Mouse (Mus musculus) adrenal gland, postnatal 10 days (tissue): ENCODE results near the gene Gm26602. TPM values are rescaled to one million over a fixed set of nuclear protein-coding genes. Genes with fewer than 3 reads are reported as not detected.
A peak's percentile ranks its signal among the peaks of the same experiment; 100 is the strongest.

Experiments used
- DNase-seq: peaks from one replicate; pipeline ENCODE4 v3.0.0; 2021; ENCODE audit warnings: mixed read lengths
- total RNA-seq, 2 experiments: library from RNA; stranded (reverse); gene quantifications; 2 replicates each; pipeline ENCODE4 v1.2.3; 2021

Gene Gm26602
- total RNA-seq, 2 experiments from 2014 or later = not detected

DNA sequence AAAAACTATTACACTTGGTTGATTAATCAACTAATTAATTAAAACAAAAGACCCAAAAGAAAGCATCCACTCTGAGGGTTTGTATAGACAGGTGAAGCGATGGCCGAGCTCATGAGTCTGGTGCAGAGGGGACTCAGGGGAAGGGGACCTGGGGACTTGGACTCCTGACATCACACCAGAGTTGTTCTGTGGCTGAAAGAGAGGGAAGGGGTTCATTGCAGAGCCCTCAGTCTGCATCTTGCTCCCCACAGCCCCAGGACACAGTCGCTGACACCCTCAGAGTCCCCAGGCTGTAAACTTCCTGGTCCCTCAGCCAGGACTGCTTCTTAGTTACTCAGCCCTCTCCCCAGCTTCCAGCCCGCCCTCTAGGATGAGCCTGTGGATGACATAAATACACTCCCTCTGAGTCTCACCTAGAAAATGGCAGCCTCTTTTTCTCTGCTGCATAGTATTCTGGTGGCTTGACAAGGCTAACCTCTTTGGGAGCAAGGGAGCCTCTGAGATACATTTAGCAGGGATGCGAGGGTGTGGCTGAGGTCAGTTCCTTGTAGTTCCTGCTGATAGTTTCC lies 7.0 kb downstream of the Gm26602 start:
- no peak for DNase-seq

- no peak for DNase-seq
These were observed 7.8 kb downstream of the Gm26602 start for GRCm38 (mm10) chr10:79918231-79919078.

GRCm38 (mm10) chr10:79919251-79919849 lies 8.7 kb downstream of the Gm26602 start:
- no peak for DNase-seq

DNA sequence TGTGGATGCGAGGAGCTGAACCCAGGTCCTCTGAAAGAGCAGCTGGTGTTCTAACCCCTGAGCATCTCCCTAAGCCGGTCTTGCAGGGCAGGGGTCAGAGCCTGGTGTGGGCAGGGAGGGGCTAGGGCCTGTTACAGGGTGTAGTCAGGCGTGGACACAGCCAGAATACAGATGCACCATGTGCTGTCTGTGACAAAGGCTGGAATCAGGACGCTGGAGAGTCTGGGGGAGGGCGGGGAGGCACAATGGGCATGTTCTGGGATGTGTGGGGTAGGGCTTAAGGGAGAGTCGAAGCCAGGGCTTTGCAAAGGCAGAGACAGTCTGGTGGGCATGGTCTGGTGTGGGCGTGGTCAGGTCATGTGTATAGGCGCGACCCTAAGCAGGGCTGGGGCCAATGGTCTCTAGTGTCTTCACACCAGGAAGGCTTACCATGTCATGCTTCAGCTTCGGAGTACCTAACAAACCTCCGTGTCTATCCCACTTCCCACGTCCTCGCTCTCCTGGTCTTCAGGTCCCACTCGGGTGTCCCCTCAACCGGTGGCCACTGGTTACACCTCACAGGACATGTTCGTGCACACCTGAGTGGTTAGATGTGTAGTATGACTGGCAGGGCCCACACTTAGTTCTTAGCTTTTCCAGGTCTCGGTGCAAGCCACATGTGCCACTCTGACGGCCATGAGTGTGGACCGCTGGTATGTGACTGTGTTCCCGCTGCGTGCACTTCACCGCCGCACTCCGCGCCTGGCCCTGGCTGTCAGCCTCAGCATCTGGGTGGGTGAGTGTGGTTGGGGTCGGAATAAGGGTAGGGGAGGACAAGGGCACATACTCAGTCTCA lies 9.6 kb downstream of the Gm26602 start:
- DNase-seq = no peak

DNA sequence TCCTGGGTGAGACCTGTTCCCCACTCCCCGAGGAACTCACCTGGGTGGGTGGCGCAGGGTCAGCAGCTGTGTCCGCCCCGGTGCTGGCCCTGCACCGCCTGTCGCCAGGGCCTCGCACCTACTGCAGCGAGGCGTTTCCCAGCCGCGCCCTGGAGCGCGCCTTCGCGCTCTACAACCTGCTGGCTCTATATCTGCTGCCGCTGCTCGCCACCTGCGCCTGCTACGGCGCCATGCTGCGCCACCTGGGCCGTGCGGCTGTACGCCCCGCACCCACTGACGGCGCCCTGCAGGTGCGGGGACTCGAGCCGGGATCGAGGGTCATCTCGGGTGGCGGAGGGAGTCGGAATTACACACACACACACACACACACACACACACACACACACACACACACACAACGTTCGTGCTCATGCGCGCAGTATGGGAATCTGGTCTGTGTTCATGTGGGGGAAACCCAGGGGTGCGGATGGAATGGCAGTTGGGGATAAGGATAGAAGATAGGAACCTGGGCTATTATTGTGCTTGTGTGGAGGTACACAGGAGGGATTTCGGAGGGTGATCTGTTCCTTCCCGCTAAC lies 10.4 kb downstream of the Gm26602 start, which contains the start of gene R3hdm4:
Gene R3hdm4 (minus strand): TSS at position 251 of the 578 bp plus-strand sequence.
- no peak for DNase-seq

DNA sequence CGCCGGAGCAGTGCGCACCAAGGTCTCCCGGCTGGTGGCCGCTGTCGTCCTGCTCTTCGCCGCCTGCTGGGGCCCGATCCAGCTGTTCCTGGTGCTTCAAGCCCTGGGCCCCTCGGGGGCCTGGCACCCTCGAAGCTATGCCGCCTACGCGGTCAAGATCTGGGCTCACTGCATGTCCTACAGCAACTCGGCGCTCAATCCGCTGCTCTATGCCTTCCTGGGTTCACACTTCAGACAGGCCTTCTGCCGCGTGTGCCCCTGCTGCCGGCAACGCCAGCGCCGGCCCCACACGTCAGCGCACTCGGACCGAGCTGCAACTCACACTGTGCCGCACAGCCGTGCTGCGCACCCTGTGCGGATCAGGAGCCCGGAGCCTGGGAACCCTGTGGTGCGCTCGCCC lies 10.9 kb downstream of the Gm26602 start:
- DNase-seq = no peak

GRCm38 (mm10) chr10:79924998-79925784 lies 14.5 kb downstream of the Gm26602 start:
- DNase-seq = peak; percentile 95

GRCm38 (mm10) chr10:79925785-79926490 lies 15.3 kb downstream of the Gm26602 start:
- DNase-seq = no peak

DNA sequence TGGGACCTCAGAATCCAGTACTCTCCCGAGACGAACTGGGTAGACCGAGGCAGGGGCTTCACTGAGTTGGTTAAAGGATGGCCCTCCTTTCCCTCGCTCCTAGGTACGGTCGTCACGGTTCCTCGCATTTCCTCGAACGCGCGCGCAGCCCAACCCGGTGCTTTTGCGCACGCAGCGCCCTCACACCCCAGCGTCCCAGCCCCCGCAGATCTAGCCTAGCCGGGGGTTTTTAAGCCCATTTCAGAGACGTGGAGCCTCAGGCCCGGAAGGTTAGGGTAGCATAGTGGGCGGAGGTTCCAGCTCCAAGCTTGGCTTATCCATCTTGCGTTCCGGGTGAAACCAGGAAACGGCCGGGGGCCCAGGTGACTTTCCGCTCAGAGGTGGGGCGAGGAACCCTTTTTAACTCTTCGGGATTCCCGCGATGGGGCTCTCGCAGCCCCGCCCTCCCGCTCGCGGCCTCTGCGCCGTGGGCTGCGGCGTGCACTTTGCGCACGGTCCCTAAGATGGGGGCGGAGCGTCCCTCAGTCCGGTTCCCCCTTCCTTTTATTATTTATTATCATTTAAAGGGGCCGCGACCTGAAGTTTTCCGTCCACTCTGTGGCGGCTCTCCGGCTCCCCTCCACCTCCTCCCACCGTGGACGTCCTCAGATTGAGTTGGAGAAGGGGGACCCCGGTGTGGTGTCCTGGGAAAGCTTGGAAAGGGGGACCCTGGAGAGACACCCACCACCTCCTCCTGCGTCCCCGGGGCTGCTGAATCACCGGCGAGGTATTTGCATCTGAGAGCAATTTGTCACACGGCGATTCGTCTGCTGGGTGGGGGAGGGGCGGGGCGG lies 16.1 kb downstream of the Gm26602 start, which contains the start of gene Arid3a:
Gene Arid3a (plus strand): TSS at position 553 of the 833 bp plus-strand sequence.
- DNase-seq = peak; percentile 93

DNA sequence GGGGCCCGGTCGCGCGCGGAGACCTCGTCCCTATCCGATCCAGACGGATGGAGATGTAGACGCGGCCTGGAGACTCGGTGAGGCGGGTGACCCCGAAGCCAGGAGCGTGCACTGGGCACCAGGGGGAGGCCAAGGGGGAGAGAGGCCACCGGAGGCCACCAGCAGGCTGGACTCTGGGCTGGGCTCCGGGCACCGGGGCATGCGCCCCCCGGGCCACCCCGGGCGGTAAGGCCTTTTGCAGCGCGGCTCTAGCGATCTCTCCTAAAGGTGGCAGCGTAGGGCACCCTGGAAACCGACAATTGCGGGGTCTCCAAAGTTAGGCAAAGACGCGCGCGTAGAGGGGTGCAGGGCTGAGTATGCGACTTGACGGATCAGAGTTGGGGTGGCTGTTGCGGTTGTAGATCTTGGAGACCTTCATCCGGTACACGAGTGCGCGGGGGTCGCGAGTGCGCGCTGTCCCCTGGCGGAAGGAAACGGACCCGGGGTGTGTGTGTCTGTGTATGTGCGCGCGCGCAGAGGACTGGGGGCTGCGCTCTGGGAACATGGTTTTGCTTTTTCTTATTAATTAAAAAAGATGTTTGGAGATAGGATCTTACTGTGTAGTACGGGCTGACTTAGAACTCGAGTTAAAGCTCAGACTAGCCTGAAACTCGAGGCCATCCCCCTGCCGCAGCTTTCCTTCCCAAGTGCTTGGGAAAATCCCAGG lies 16.8 kb downstream of the Gm26602 start:
- peak; percentile 70 for DNase-seq

DNA sequence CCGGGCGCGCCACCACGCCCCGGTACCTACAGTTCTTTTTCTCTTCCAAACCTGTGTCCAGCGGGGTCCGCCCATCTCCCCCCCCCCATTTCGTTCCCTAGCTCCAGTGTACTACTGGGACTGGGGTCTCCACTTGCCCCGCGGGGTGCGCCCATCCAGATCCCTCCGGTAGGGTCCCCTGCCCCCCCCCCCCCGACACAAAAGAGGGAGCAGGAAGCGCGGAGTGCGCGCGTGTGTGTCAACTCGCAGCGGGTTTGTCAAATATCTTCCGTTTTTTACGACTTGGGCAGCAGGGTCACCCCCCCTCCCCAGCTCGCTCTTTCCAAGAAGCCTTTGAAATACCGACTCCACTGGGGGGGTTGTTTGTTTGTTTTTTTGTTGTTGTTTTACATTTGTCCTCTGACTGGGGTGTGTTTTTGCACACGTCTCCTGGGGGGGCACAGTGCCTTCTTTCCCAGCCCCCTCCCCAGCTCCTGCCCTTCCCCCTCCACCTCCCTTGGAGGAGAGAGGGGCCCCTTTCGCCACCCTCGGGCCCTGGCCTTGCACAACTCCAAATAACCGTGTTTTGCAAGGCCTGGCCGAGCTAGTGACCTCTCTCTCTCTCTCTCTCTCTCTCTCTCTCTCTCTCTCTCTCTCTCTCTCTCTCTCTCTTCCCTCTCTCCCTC lies 17.5 kb downstream of the Gm26602 start:
- peak; percentile 71 for DNase-seq

GRCm38 (mm10) chr10:79928907-79929701 lies 18.4 kb downstream of the Gm26602 start:
- DNase-seq = no peak

DNA sequence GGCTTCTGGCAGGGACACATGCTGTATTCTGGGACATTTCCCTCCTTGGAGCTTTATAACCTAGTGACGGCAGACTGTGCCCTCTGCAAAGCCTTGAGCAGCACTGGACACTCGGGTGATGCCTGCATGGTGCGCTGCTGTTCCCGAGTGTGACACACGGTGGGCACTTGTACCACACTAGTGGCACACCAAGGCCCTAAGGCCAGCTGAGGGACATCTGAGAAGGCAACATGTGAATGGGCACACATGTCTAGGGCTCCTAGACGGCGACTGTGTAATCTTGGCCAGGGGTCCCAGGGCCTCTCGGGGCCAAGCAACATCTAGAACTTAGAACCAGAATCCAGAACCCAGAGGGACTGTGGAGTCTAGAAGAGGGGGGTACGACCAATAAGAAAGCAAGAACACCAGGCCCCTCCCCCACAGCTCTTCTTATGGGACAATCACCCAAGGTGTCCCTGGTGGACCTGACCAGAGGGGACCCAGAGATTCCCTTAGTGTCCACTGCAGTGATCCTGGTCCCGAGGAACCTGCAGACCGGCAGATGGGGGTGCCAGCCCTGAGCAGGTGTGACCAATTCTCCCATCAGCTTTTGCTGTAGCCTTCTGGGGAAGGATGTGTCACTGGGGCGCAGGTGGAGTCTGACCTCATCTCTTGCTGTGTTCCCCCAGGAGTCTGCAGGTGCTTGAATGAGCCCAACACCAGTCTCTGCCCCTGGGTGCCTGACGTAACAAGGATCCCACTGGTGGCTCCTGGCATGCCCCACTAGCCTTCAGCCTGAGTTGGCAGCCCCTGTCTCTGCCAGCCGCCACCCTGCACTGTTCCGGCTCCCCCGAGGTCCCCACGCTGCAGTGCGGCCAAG lies 19.5 kb downstream of the Gm26602 start:
- DNase-seq = peak; percentile 36

GRCm38 (mm10) chr10:79930826-79931186 lies 20.1 kb downstream of the Gm26602 start:
- no peak for DNase-seq

DNA sequence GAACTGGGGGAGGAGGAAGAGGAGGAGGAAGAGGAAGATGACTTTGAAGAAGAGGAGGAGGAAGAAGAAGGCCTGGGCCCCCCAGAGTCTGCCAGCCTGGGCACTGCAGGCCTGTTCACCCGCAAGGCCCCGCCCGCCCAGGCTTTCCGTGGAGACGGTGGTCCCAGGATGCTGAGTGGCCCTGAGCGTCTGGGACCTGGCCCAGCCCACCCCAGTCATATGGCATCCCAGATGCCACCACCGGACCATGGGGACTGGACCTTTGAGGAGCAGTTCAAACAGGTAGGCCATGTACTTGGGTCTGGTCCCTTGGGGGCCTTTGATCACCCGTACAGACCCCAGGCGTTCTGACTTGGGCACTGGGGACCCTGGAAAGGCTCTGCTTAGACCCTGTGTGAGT lies 21.1 kb downstream of the Gm26602 start:
- no peak for DNase-seq

GRCm38 (mm10) chr10:79932736-79933135 lies 22.1 kb downstream of the Gm26602 start:
- DNase-seq = peak; percentile 63
